Mouse (Mus musculus) liver, embryonic 14.5 days (tissue): Measurements from ENCODE around the gene Ndufb8. TPM values are rescaled to one million over a fixed set of nuclear protein-coding genes. Genes with fewer than 3 reads are reported as not detected.

ENCODE experiments used
- ATAC-seq: fragments of 200-750 bp; cut with Nextera tagmentation; 2 replicates; pipeline ENCODE4 v1.8.0; 2017; ENCODE audit warnings: moderate number of reproducible peaks, mild to moderate bottlenecking, moderate library complexity; ENCODE audit not compliant: insufficient read depth
- DNase-seq, 3 experiments: peaks; one replicate each; pipeline ENCODE4 v3.0.0-alpha.2; 2012 to 2013; ENCODE audit warnings: low read depth in 3 of 3, low spot score in 3 of 3
- H3K27ac ChIP-seq: fragments of 300-500 bp; sonication (generic); 2 replicates; pipeline ENCODE4 v1.5.1; 2014; ENCODE audit warnings: moderate library complexity, mild to moderate bottlenecking, control low read depth, inconsistent platforms
- H3K27me3 ChIP-seq: fragments of 300-500 bp; sonication (generic); 2 replicates; pipeline ENCODE4 v1.6.1; 2014; ENCODE audit warnings: mild to moderate bottlenecking, low read length, moderate library complexity; ENCODE audit not compliant: control insufficient read depth, insufficient read depth
- H3K36me3 ChIP-seq: fragments of 300-500 bp; sonication (generic); replicated peaks from 2 replicates; pipeline ENCODE4 v1.6.1; 2014; ENCODE audit warnings: low read depth; ENCODE audit not compliant: control insufficient read depth, insufficient read depth
- H3K4me1 ChIP-seq, 2 experiments: fragments of 200-500 bp in 1 of 2; fragments of 300-500 bp in 1 of 2; sonication (generic) in 1 of 2; replicated peaks; 2 replicates each; pipeline ENCODE4 v1.6.1; 2012 to 2014; ENCODE audit warnings: antibody characterized with exemption in 1 of 2, inconsistent platforms in 1 of 2, low read length in 1 of 2; ENCODE audit not compliant: control insufficient read depth in 2 of 2, insufficient read depth in 2 of 2
- H3K4me2 ChIP-seq: fragments of 300-500 bp; sonication (generic); 2 replicates; pipeline ENCODE4 v1.6.1; 2014; ENCODE audit warnings: low read depth, mild to moderate bottlenecking, control low read depth, moderate library complexity
- H3K4me3 ChIP-seq, 2 experiments: fragments of 200-500 bp in 1 of 2; fragments of 300-500 bp in 1 of 2; sonication (generic) in 1 of 2; 2 replicates each; pipeline ENCODE4 v1.5.1; 2012 to 2014; ENCODE audit warnings: low read depth in 2 of 2, low read length in 2 of 2, mild to moderate bottlenecking in 2 of 2, control low read depth in 1 of 2, inconsistent platforms in 1 of 2, moderate library complexity in 1 of 2; ENCODE audit not compliant: insufficient read depth in 1 of 2
- H3K9ac ChIP-seq: fragments of 300-500 bp; sonication (generic); replicated peaks from 2 replicates; pipeline ENCODE4 v1.6.1; 2014; ENCODE audit warnings: mild to moderate bottlenecking, control low read depth, moderate library complexity
- H3K9me3 ChIP-seq: fragments of 300-500 bp; sonication (generic); 2 replicates; pipeline ENCODE4 v1.6.1; 2016; ENCODE audit warnings: low read length, mixed read lengths; ENCODE audit not compliant: control insufficient read depth
- CTCF ChIP-seq: IDR thresholded peaks from 2 replicates; pipeline ENCODE4 v1.5.1; 2016; ENCODE audit warnings: antibody characterized with exemption, low read depth, control low read depth
- EP300 ChIP-seq: IDR thresholded peaks from 2 replicates; pipeline ENCODE4 v1.6.1; 2016; ENCODE audit warnings: antibody characterized with exemption, low read depth
- WGBS: fragments of 180-500 bp; shearing (Covaris S2); extraction: QIAGEN DNeasy Blood & Tissue Kit; methylation state at CpG from one replicate; pipeline ENCODE4 v1.1.7; 2014; ENCODE audit not compliant: insufficient replicate concordance; 5-methylcytosine and 5-hydroxymethylcytosine counted together
- polyA plus RNA-seq, 2 experiments: library from polyadenylated mRNA; depleted of rRNA in 1 of 2; stranded (reverse) in 1 of 2; unstranded in 1 of 2; fragments of >200 nt; fragmentation: Nextera tagmentation in 1 of 2; extraction: Ambion mirVana in 1 of 2; gene quantifications; 2 replicates each; pipeline versions ENCODE4 v1.2.1 to v1.2.3; 2012 to 2014

Gene Ndufb8
- polyA plus RNA-seq, 2 experiments = 209 to 349 TPM

GRCm38 (mm10) chr19:44588036-44588435, 32.8 kb upstream of the Ndufb8 start:
- no peak for TF ChIP-seq CTCF
- ATAC-seq = no peak
- WGBS = 30% methylated on average over 4 of the region's 4 CpGs

GRCm38 (mm10) chr19:44582638-44583309, 27.5 kb upstream of the Ndufb8 start:
- Histone ChIP-seq H3K27me3 (no peaks in the 10 kb centered on the region; the same call in 1 of the 2 replicates), H3K9ac (no peak overlapping the region), H3K4me2 (no peak overlapping the region), H3K4me3 (no peak overlapping the region), H3K4me1 (no peaks in the 10 kb centered on the region), H3K9me3 (no peaks in the 10 kb centered on the region), H3K27ac (no peak overlapping the region), H3K36me3 (no peaks in the 10 kb centered on the region)
- DNase-seq = peak; percentile 46 to 54 (median 46)
- WGBS = 32% methylated on average over 9 of the region's 9 CpGs
- ATAC-seq = peak; percentile 41; the same call in 1 of the 2 replicates
- no peak for TF ChIP-seq EP300
- peak; percentile 99 for TF ChIP-seq CTCF

More at GRCm38 (mm10) chr19:44588036-44588435, 32.8 kb upstream of the Ndufb8 start:
- DNase-seq = no peak
- H3K27ac ChIP-seq = no peak overlapping the region
- no peak overlapping the region for H3K9ac ChIP-seq
- no peaks in the 10 kb centered on the region for H3K4me1 ChIP-seq
- H3K4me3 ChIP-seq = no peak overlapping the region
- no peak overlapping the region for H3K4me2 ChIP-seq
- peaks cover 2% of the 10 kb centered on the region for H3K27me3 ChIP-seq
- H3K9me3 ChIP-seq = no peaks in the 10 kb centered on the region
- H3K36me3 ChIP-seq = no peaks in the 10 kb centered on the region

GRCm38 (mm10) chr19:44582103-44582502, 26.9 kb upstream of the Ndufb8 start:
- WGBS = 77% methylated on average over 10 of the region's 10 CpGs
- TF ChIP-seq EP300 (no peak), CTCF (no peak)
- Histone ChIP-seq H3K27me3 (no peaks in the 10 kb centered on the region; the same call in 1 of the 2 replicates), H3K9me3 (no peaks in the 10 kb centered on the region), H3K4me2 (no peak overlapping the region), H3K36me3 (no peaks in the 10 kb centered on the region), H3K27ac (no peak overlapping the region), H3K4me1 (no peaks in the 10 kb centered on the region), H3K9ac (no peak overlapping the region), H3K4me3 (no peak overlapping the region)
- no peak for ATAC-seq
- no peak for DNase-seq

- 26% methylated on average over 1 of the region's 1 CpGs for WGBS
- DNase-seq (no peak), ATAC-seq (no peak)
- Histone ChIP-seq H3K4me2 (no peak overlapping the region), H3K27ac (no peak overlapping the region), H3K9me3 (no peaks in the 10 kb centered on the region), H3K9ac (no peak overlapping the region), H3K4me3 (no peak overlapping the region), H3K4me1 (no peaks in the 10 kb centered on the region), H3K27me3 (no peaks in the 10 kb centered on the region), H3K36me3 (no peaks in the 10 kb centered on the region; the same call in 1 of the 2 replicates)
- TF ChIP-seq EP300 (no peak), CTCF (no peak)
Measured at GRCm38 (mm10) chr19:44578038-44578437, 22.8 kb upstream of the Ndufb8 start.

- Histone ChIP-seq H3K4me2 (no peak overlapping the region), H3K9me3 (no peaks in the 10 kb centered on the region), H3K4me1 (no peaks in the 10 kb centered on the region), H3K4me3 (no peak overlapping the region), H3K9ac (no peak overlapping the region), H3K27me3 (no peaks in the 10 kb centered on the region), H3K27ac (no peak overlapping the region), H3K36me3 (no peaks in the 10 kb centered on the region; the same call in 1 of the 2 replicates)
- ATAC-seq (no peak), DNase-seq (no peak)
- TF ChIP-seq EP300 (no peak), CTCF (no peak)
- 72% methylated on average over 7 of the region's 7 CpGs for WGBS
Measured at GRCm38 (mm10) chr19:44576275-44576674, 21.0 kb upstream of the Ndufb8 start.
